Mouse (Mus musculus): Measurements from ENCODE around the gene Ern2. TPM values are rescaled to one million over a fixed set of nuclear protein-coding genes. Genes with fewer than 3 reads are reported as not detected.

Ern2 gene
- polyA plus RNA-seq, 1 experiment from 2014 or later, result 1.0 TPM

DNA sequence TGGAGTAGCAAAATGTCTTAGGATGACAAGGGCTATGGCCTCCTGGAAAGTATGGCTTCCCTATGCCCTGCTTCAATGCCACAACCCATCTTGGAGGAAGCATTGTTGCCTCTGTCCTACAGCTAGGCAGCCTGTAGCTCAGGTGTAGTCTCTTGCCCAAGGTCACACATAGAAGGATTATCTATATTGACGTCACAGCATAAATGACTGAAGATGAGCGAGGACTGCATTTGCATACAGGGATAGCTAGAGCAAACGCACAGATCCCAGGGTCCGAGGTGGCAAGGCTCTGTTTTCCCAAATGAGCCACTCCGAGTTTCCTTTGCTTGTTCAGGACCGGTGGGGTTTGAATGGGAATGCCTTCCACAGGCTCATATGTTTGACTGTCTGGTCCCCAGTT, 15.3 kb downstream of the Ern2 start:
- Histone ChIP-seq H3K27ac (no peak overlapping the region), H3K4me3 (replicated peaks; ENCODE audit: low read length) (no peak overlapping the region), H3K4me2 (replicated peaks) (no peak overlapping the region), H3K36me3 (replicated peaks; ENCODE audit: control insufficient read depth, insufficient read depth) (peaks cover 7% of the 10 kb centered on the region; the same call in 1 of the 2 replicates), H3K9me3 (ENCODE audit: control insufficient read depth, low read length) (no peaks in the 10 kb centered on the region), H3K4me1 (replicated peaks; ENCODE audit: control insufficient read depth, insufficient read depth, low read length) (no peaks in the 10 kb centered on the region), H3K27me3 (ENCODE audit: control insufficient read depth, insufficient read depth, low read length) (no peaks in the 10 kb centered on the region), H3K9ac (no peak overlapping the region)
- ATAC-seq (ENCODE audit: low FRiP score) (no peak), DNase-seq (ENCODE audit: low spot score) (no peak)
- 80% methylated on average over 6 of the region's 6 CpGs for WGBS

DNA sequence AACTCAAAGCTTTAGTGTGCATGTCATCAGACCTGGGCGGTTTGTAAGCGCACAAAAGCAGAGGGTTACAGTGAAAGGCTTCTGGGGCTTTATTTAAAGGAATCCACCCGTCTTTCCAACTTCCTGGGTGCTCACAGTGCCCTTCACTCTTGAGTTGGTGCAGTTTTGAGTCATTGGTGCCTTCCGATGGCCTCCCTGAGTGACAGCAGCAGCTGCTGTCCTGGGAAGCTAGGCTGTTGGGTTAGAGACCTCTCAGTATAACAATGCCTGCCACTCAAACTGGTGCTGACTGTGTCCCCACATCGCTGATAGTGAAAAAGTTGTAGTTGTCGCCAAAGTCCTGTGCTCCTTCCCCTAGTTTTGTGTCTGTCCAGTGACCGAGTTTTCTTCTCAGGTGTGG, 18.8 kb downstream of the Ern2 start:
- no peaks in the 10 kb centered on the region for H3K9me3 ChIP-seq (ENCODE audit: control insufficient read depth, low read length)
- H3K4me1 ChIP-seq (replicated peaks; ENCODE audit: control insufficient read depth, insufficient read depth, low read length), result no peaks in the 10 kb centered on the region
- 95% methylated on average over 7 of the region's 7 CpGs for WGBS
- no peak overlapping the region for H3K9ac ChIP-seq
- H3K4me2 ChIP-seq (replicated peaks), result no peak overlapping the region
- no peak overlapping the region for H3K4me3 ChIP-seq (replicated peaks; ENCODE audit: low read length)
- ATAC-seq (ENCODE audit: low FRiP score), result no peak
- peaks cover 20% of the 10 kb centered on the region for H3K36me3 ChIP-seq (replicated peaks; ENCODE audit: control insufficient read depth, insufficient read depth)
- no peaks in the 10 kb centered on the region for H3K27me3 ChIP-seq (ENCODE audit: control insufficient read depth, insufficient read depth, low read length)
- H3K27ac ChIP-seq, result no peak overlapping the region
- no peak for DNase-seq (ENCODE audit: low spot score)

DNA sequence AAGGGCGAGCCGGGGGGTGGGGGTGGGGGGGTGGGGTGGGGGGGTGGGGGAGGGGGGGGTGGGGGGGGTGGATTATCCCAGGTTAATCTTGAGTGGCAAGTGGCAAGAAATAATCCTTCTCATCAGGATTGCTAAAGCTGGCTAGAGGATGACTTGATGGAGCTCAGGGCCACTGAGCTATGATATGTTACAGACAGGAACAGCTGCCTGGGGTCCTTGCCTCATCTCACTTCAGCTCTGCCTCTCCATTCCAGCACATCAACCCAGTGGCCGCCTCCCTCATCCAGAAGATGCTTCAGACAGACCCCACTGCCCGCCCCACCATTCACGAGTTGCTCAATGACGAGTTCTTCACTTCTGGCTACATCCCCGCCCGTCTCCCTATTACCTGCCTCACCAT, 22.2 kb downstream of the Ern2 start:
- Histone ChIP-seq H3K4me3 (replicated peaks; ENCODE audit: low read length) (no peak overlapping the region), H3K27ac (no peak overlapping the region), H3K4me2 (replicated peaks) (no peak overlapping the region), H3K36me3 (replicated peaks; ENCODE audit: control insufficient read depth, insufficient read depth) (peaks cover 23% of the 10 kb centered on the region), H3K9ac (no peak overlapping the region), H3K27me3 (ENCODE audit: control insufficient read depth, insufficient read depth, low read length) (no peaks in the 10 kb centered on the region), H3K4me1 (replicated peaks; ENCODE audit: control insufficient read depth, insufficient read depth, low read length) (peaks cover 7% of the 10 kb centered on the region), H3K9me3 (ENCODE audit: control insufficient read depth, low read length) (no peaks in the 10 kb centered on the region)
- DNase-seq (ENCODE audit: low spot score), result no peak
- WGBS, result 91% methylated on average over 7 of the region's 8 CpGs
- no peak for ATAC-seq (ENCODE audit: low FRiP score)

DNA sequence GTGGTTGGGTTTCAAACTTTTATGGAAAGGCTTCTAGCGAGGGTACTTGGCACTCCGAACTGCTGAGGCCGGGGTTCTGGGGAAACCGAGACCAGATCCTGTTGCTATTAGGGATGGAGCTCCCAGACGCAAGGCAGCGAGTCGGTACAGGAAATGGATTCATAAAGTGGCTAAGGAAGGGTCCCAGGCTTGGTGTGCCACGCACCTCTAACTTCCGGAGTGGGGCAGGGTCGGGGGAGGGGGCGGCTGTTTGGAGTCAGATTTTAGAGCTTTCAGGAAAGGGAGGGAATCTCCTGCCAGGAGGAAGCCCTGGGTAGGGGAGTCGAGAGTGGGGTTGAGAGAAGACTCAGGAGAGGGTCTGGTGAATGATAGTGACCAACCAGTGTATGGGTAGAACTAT, 26.0 kb downstream of the Ern2 start:
- Histone ChIP-seq H3K4me2 (replicated peaks) (peak overlapping the region; percentile 96), H3K4me1 (replicated peaks; ENCODE audit: control insufficient read depth, insufficient read depth, low read length) (peaks cover 15% of the 10 kb centered on the region), H3K9ac (peak overlapping the region; percentile 76; the same call in 1 of the 2 replicates), H3K27me3 (ENCODE audit: control insufficient read depth, insufficient read depth, low read length) (no peaks in the 10 kb centered on the region), H3K36me3 (replicated peaks; ENCODE audit: control insufficient read depth, insufficient read depth) (peaks cover 16% of the 10 kb centered on the region), H3K4me3 (replicated peaks; ENCODE audit: low read length) (peak overlapping the region; percentile 69), H3K9me3 (ENCODE audit: control insufficient read depth, low read length) (no peaks in the 10 kb centered on the region), H3K27ac (no peak overlapping the region)
- ATAC-seq (ENCODE audit: low FRiP score) (no peak), DNase-seq (ENCODE audit: low spot score) (no peak)
- WGBS, result under 1% methylated on average over 12 of the region's 12 CpGs

DNA sequence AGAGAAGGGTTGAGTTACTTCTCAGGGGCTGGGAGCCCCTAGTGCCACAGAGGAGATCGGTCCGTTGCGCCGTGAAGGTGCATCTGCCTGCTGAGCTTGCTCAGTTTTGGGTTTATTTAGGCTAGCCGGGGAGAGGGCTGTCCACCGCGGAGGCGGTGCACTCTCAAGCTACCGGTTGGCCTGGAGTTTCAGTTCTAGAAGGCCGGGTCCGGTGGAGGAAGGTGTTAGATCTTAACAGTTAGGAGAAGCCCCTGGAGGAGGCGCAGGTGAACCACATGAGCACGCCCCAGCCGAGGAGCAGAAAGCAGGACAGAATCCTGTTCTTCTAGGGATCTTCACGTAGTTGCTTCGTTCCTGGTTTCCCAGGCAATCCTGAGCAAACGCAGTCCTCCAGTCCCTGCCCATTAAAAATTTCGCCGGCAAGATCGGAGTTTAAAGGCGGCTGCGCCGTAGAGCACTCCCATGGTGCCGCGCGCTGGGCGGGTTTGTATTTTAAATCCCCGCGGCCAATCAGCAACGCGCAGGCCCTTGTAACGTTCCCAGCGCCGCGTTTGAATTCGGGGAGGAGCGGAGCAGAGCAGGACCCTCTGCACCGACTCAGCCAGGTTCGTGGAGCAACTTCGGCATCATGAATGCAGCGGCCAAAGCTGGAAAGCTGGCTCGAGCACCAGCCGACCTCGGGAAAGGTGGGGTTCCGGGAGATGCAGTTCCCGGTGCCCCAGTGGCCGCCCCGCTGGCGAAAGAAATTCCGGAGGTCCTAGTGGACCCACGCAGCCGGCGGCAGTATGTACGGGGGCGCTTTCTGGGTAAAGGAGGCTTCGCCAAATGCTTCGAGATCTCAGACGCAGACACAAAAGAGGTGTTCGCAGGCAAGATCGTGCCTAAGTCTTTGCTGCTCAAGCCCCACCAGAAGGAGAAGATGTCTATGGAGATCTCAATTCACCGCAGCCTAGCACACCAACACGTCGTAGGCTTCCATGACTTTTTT, 26.8 kb downstream of the Ern2 start, which contains the start of gene Plk1:
Gene Plk1 (plus strand): TSS at position 525 of the 988 bp plus-strand sequence.
- Histone ChIP-seq H3K27me3 (ENCODE audit: control insufficient read depth, insufficient read depth, low read length) (no peaks in the 10 kb centered on the region), H3K27ac (peak within 1 kb of the TSS; percentile 57), H3K36me3 (replicated peaks; ENCODE audit: control insufficient read depth, insufficient read depth) (peaks cover 11% of the 10 kb centered on the region), H3K4me1 (replicated peaks; ENCODE audit: control insufficient read depth, insufficient read depth, low read length) (peaks cover 15% of the 10 kb centered on the region), H3K9me3 (ENCODE audit: control insufficient read depth, low read length) (no peaks in the 10 kb centered on the region), H3K4me3 (replicated peaks; ENCODE audit: low read length) (peak within 1 kb of the TSS; percentile 69), H3K9ac (peak within 1 kb of the TSS; percentile 76), H3K4me2 (replicated peaks) (peak within 1 kb of the TSS; percentile 96)
- DNase-seq (ENCODE audit: low spot score) (peak; percentile 90), ATAC-seq (ENCODE audit: low FRiP score) (peak; percentile 92)
- WGBS, result under 1% methylated on average over 63 of the region's 63 CpGs

DNA sequence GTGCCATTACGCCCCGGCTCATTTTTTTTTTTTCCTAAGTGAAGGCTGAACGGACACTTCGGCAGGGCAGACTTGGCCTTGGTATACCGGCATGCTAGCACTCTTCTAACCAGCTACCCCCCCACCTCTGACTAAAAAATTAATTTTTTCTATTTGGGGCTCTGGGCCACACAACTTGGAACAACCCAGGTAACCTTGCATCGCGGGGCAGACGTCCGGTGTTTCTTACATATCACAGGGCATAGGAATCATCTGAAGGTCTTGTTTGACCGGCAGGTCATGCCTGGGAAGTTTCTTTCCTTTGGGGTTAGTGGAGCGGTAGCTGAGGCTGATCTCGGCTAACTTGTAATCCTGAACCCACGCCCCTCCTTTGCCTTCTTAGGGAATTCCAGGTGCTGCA, 27.5 kb downstream of the Ern2 start:
- Histone ChIP-seq H3K27me3 (ENCODE audit: control insufficient read depth, insufficient read depth, low read length) (no peaks in the 10 kb centered on the region), H3K4me1 (replicated peaks; ENCODE audit: control insufficient read depth, insufficient read depth, low read length) (peaks cover 15% of the 10 kb centered on the region), H3K9ac (peak overlapping the region; percentile 76), H3K9me3 (ENCODE audit: control insufficient read depth, low read length) (no peaks in the 10 kb centered on the region), H3K27ac (peak overlapping the region; percentile 57), H3K36me3 (replicated peaks; ENCODE audit: control insufficient read depth, insufficient read depth) (peaks cover 11% of the 10 kb centered on the region), H3K4me2 (replicated peaks) (peak overlapping the region; percentile 96), H3K4me3 (replicated peaks; ENCODE audit: low read length) (peak overlapping the region; percentile 69)
- 8% methylated on average over 13 of the region's 13 CpGs for WGBS
- no peak for ATAC-seq (ENCODE audit: low FRiP score)
- DNase-seq (ENCODE audit: low spot score), result no peak

DNA sequence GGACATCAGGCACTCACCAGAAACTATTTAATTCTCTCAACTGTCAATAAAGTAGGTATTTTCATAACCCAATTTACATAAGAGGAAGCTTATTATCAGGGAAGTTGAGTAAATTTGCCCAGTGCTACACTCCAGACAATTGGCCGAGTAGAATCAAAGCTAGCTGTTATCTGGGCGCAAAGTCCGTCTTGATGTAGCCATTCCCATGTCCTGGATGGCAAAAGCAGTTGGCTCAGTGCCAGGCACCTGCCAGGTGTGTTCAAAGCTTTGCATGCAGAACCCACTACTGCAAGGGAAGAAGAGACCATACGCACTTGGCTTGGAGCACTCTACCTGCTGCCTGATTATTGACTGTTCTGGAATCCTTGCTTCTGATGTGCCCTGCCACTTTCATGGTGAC, 33.5 kb downstream of the Ern2 start:
- Histone ChIP-seq H3K9me3 (ENCODE audit: control insufficient read depth, low read length) (no peaks in the 10 kb centered on the region), H3K4me1 (replicated peaks; ENCODE audit: control insufficient read depth, insufficient read depth, low read length) (no peaks in the 10 kb centered on the region), H3K27me3 (ENCODE audit: control insufficient read depth, insufficient read depth, low read length) (no peaks in the 10 kb centered on the region), H3K36me3 (replicated peaks; ENCODE audit: control insufficient read depth, insufficient read depth) (peaks cover 28% of the 10 kb centered on the region), H3K4me3 (replicated peaks; ENCODE audit: low read length) (no peak overlapping the region), H3K4me2 (replicated peaks) (no peak overlapping the region), H3K9ac (no peak overlapping the region), H3K27ac (no peak overlapping the region)
- WGBS, result 88% methylated on average over 4 of the region's 4 CpGs
- ATAC-seq (ENCODE audit: low FRiP score), result no peak
- DNase-seq (ENCODE audit: low spot score), result no peak

DNA sequence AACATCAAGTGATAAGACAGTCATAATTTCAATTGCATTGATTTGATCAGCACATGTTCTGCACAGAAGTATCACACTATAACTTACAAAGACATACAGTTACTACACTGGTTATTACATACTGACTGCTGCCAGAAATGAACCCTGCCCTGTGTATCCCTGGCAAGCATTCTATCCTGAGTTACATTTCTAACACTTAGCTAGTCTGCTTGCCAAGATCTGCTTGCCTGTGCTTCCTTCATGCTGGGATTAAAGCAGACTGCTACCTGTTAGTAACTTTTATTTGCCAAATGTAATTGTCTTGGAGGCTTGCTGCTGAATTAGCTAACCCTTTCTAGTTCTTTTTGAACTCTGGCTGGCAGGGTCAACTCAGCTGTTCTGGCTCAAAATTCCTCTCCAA, 45.0 kb downstream of the Ern2 start:
- Histone ChIP-seq H3K4me3 (replicated peaks; ENCODE audit: low read length) (no peak overlapping the region), H3K4me2 (replicated peaks) (no peak overlapping the region), H3K9me3 (ENCODE audit: control insufficient read depth, low read length) (no peaks in the 10 kb centered on the region), H3K36me3 (replicated peaks; ENCODE audit: control insufficient read depth, insufficient read depth) (peaks cover 99% of the 10 kb centered on the region), H3K4me1 (replicated peaks; ENCODE audit: control insufficient read depth, insufficient read depth, low read length) (no peaks in the 10 kb centered on the region), H3K27me3 (ENCODE audit: control insufficient read depth, insufficient read depth, low read length) (no peaks in the 10 kb centered on the region), H3K9ac (no peak overlapping the region), H3K27ac (no peak overlapping the region)
- ATAC-seq (ENCODE audit: low FRiP score) (no peak), DNase-seq (ENCODE audit: low spot score) (no peak)

DNA sequence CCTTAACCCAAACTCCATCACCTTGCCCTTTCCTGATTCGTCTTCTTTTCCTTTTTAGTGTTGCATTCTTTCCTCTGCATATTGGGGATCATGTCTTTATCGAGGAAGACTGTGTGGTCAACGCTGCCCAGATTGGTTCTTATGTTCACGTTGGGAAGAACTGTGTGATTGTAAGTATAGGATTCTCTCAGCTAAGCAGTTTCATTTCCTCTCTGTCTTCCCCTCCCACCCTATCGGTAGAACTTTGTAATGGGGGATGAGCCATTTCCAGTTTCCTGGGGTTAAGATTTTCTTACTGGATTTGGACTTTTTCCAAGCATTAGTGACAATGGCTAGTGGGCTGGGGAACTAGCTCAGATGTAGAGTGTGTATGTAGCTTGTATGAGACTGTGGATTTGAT, 47.8 kb downstream of the Ern2 start:
- Histone ChIP-seq H3K4me2 (replicated peaks) (no peak overlapping the region), H3K36me3 (replicated peaks; ENCODE audit: control insufficient read depth, insufficient read depth) (peaks cover 90% of the 10 kb centered on the region), H3K4me3 (replicated peaks; ENCODE audit: low read length) (no peak overlapping the region), H3K27ac (no peak overlapping the region), H3K9ac (no peak overlapping the region), H3K9me3 (ENCODE audit: control insufficient read depth, low read length) (no peaks in the 10 kb centered on the region), H3K27me3 (ENCODE audit: control insufficient read depth, insufficient read depth, low read length) (no peaks in the 10 kb centered on the region), H3K4me1 (replicated peaks; ENCODE audit: control insufficient read depth, insufficient read depth, low read length) (peaks cover 6% of the 10 kb centered on the region; the same call in 1 of the 2 replicates)
- ATAC-seq (ENCODE audit: low FRiP score) (no peak), DNase-seq (ENCODE audit: low spot score) (no peak)
- 98% methylated on average over 5 of the region's 5 CpGs for WGBS
